Mouse (Mus musculus) testis, adult 2 months (tissue): Measurements from ENCODE around the gene Gp6. TPM values are rescaled to one million over a fixed set of nuclear protein-coding genes. Genes with fewer than 3 reads are reported as not detected.
"Not testable (repeated sequence)": the region's sequence is repeated elsewhere in the genome, so short reads cannot be mapped to it uniquely, and the experiment has no call there.

Experiments used
- H3K27ac ChIP-seq: fragments of 200-500 bp; 2 replicates; pipeline ENCODE4 v1.5.1; 2012; ENCODE audit warnings: low read depth, low read length; ENCODE audit not compliant: control insufficient read depth, insufficient read depth
- H3K27me3 ChIP-seq: fragments of 200-500 bp; 2 replicates; pipeline ENCODE4 v1.6.1; 2012; ENCODE audit warnings: mild to moderate bottlenecking, low read length, moderate library complexity; ENCODE audit not compliant: control insufficient read depth, insufficient read depth
- H3K36me3 ChIP-seq: fragments of 200-500 bp; 2 replicates; pipeline ENCODE4 v1.6.1; 2012; ENCODE audit warnings: mild to moderate bottlenecking, low read length; ENCODE audit not compliant: control insufficient read depth, insufficient read depth
- H3K4me1 ChIP-seq: fragments of 200-500 bp; 2 replicates; pipeline ENCODE4 v1.6.1; 2012; ENCODE audit warnings: low read length; ENCODE audit not compliant: control insufficient read depth, insufficient read depth
- H3K4me3 ChIP-seq: fragments of 200-500 bp; 2 replicates; pipeline ENCODE4 v1.5.1; 2012; ENCODE audit warnings: low read depth, mild to moderate bottlenecking, low read length, moderate library complexity, mixed read lengths; ENCODE audit not compliant: control insufficient read depth
- CTCF ChIP-seq: fragments of 200-500 bp; IDR thresholded peaks from 2 replicates; pipeline ENCODE4 v1.5.1; 2012; ENCODE audit warnings: low read depth, mild to moderate bottlenecking, inconsistent platforms, low read length, moderate library complexity; ENCODE audit not compliant: control insufficient read depth, insufficient read depth, insufficient replicate concordance
- POLR2A ChIP-seq: fragments of 200-500 bp; IDR thresholded peaks from 2 replicates; pipeline ENCODE4 v1.6.1; 2012; ENCODE audit warnings: low read depth, mild to moderate bottlenecking, inconsistent platforms, low read length, moderate library complexity; ENCODE audit not compliant: control insufficient read depth
- polyA plus RNA-seq: library from polyadenylated mRNA; depleted of rRNA; stranded (reverse); fragments of >200 nt; gene quantifications from 2 replicates; pipeline ENCODE4 v1.2.3, GENCODE M21; 2012; rRNA removed

Gene Gp6
- polyA plus RNA-seq, 1 experiment: 0.17 TPM

GRCm38 (mm10) chr7:4430246-4430844, 32.8 kb upstream of the Gp6 start:
- Histone ChIP-seq H3K4me3 (no peak overlapping the region), H3K36me3 (no peaks in the 10 kb centered on the region)

GRCm38 (mm10) chr7:4427161-4427912, 29.8 kb upstream of the Gp6 start:
- Histone ChIP-seq H3K4me1 (no peaks in the 10 kb centered on the region), H3K36me3 (no peaks in the 10 kb centered on the region), H3K4me3 (no peak overlapping the region), H3K27me3 (no peaks in the 10 kb centered on the region), H3K27ac (no peak overlapping the region)
- TF ChIP-seq POLR2A (no peak), CTCF (peak; percentile 62; the same call in 1 of the 2 replicates)

More at GRCm38 (mm10) chr7:4430246-4430844, 32.8 kb upstream of the Gp6 start:
- H3K27ac ChIP-seq: no peak overlapping the region
- H3K27me3 ChIP-seq: no peaks in the 10 kb centered on the region
- TF ChIP-seq CTCF (no peak), POLR2A (no peak)
- H3K4me1 ChIP-seq: no peaks in the 10 kb centered on the region

GRCm38 (mm10) chr7:4420230-4420629, 22.7 kb upstream of the Gp6 start:
- H3K4me1 ChIP-seq: no peaks in the 10 kb centered on the region
- H3K27ac ChIP-seq: no peak overlapping the region
- no peaks in the 10 kb centered on the region for H3K27me3 ChIP-seq
- TF ChIP-seq CTCF: no peak
- TF ChIP-seq POLR2A: no peak
- no peak overlapping the region for H3K4me3 ChIP-seq
- no peaks in the 10 kb centered on the region for H3K36me3 ChIP-seq

GRCm38 (mm10) chr7:4419681-4420080, 22.1 kb upstream of the Gp6 start:
- H3K4me3 ChIP-seq: no peak overlapping the region
- H3K27ac ChIP-seq: no peak overlapping the region
- no peaks in the 10 kb centered on the region for H3K4me1 ChIP-seq
- no peak for TF ChIP-seq CTCF
- no peak for TF ChIP-seq POLR2A
- no peaks in the 10 kb centered on the region for H3K27me3 ChIP-seq
- H3K36me3 ChIP-seq: no peaks in the 10 kb centered on the region

GRCm38 (mm10) chr7:4412406-4412805, 14.9 kb upstream of the Gp6 start:
- H3K4me1 ChIP-seq, H3K27me3 ChIP-seq, H3K36me3 ChIP-seq, H3K27ac ChIP-seq, H3K4me3 ChIP-seq: not testable (repeated sequence)

- H3K27ac ChIP-seq: no peak overlapping the region
- no peaks in the 10 kb centered on the region for H3K27me3 ChIP-seq
- TF ChIP-seq CTCF (no peak), POLR2A (no peak)
- H3K36me3 ChIP-seq: no peaks in the 10 kb centered on the region
- no peaks in the 10 kb centered on the region for H3K4me1 ChIP-seq
- no peak overlapping the region for H3K4me3 ChIP-seq
These were observed 24.0 kb downstream of the Gp6 start for GRCm38 (mm10) chr7:4373521-4373920.

- H3K4me3 ChIP-seq: no peak within 1 kb of the TSS
- no peaks in the 10 kb centered on the region for H3K4me1 ChIP-seq
- H3K27me3 ChIP-seq: no peaks in the 10 kb centered on the region
- TF ChIP-seq POLR2A (no peak), CTCF (no peak)
- no peaks in the 10 kb centered on the region for H3K36me3 ChIP-seq
- H3K27ac ChIP-seq: no peak within 1 kb of the TSS
These were observed 60.0 kb downstream of the Gp6 start, which contains the start of gene Ncr1 for GRCm38 (mm10) chr7:4337509-4337908. TSS of gene Ncr1 (plus strand) at chr7:4337724.

- no peak for TF ChIP-seq CTCF
- TF ChIP-seq POLR2A: no peak
- H3K4me3 ChIP-seq: no peak overlapping the region
- no peak overlapping the region for H3K27ac ChIP-seq
- H3K4me1 ChIP-seq: no peaks in the 10 kb centered on the region
- no peaks in the 10 kb centered on the region for H3K27me3 ChIP-seq
- H3K36me3 ChIP-seq: no peaks in the 10 kb centered on the region
These were observed 74.2 kb downstream of the Gp6 start for GRCm38 (mm10) chr7:4323301-4323700.

Other genes with a start within 250 kb of the Gp6 start
- gene Leng9, start 247.4 kb downstream of the Gp6 start, polyA plus RNA-seq: 5.1 and 5.7 TPM in 2 replicates
- 17.9 and 19.2 TPM in 2 replicates for gene Cdc42ep5, start 232.9 kb downstream of the Gp6 start, polyA plus RNA-seq
- 0.46 and 0.48 TPM in 2 replicates for gene Lilra5, start 160.0 kb downstream of the Gp6 start, polyA plus RNA-seq
- not detected in 2 replicates for gene Ncr1, start 60.0 kb downstream of the Gp6 start, polyA plus RNA-seq
- gene Rdh13, start 47.9 kb upstream of the Gp6 start, polyA plus RNA-seq: 2.5 and 4.0 TPM in 2 replicates
- 0.10 and 1.3 TPM in 2 replicates for gene Eps8l1, start 62.9 kb upstream of the Gp6 start, polyA plus RNA-seq
- gene Ppp1r12c, start 103.9 kb upstream of the Gp6 start, polyA plus RNA-seq: 48.5 and 51.6 TPM in 2 replicates
- 0.62 and 0.77 TPM in 2 replicates for gene Tnnt1, start 118.6 kb upstream of the Gp6 start, polyA plus RNA-seq
- gene Tnni3, start 126.5 kb upstream of the Gp6 start, polyA plus RNA-seq: 59.3 TPM in 2 replicates
- 132 and 148 TPM in 2 replicates for gene Dnaaf3, start 134.7 kb upstream of the Gp6 start, polyA plus RNA-seq
- 4.5 TPM in 2 replicates for gene Syt5, start 149.8 kb upstream of the Gp6 start, polyA plus RNA-seq
- gene Ptprh, start 206.3 kb upstream of the Gp6 start, polyA plus RNA-seq: 1.8 and 2.9 TPM in 2 replicates
- gene Tmem86b, start 233.7 kb upstream of the Gp6 start, polyA plus RNA-seq: 36.7 and 46.0 TPM in 2 replicates